Mouse (Mus musculus) stomach, postnatal 0 days (tissue): ENCODE results near the gene Gm6614. TPM values are rescaled to one million over a fixed set of nuclear protein-coding genes. Genes with fewer than 3 reads are reported as not detected.

ENCODE experiments used
- ATAC-seq: fragments of 200-750 bp; cut with Nextera tagmentation; 2 replicates; pipeline ENCODE4 v1.8.0; 2017; ENCODE audit not compliant: low FRiP score, low TSS enrichment
- DNase-seq: peaks from one replicate; pipeline ENCODE4 v3.0.0-alpha.2; 2016; ENCODE audit warnings: low spot score
- H3K27ac ChIP-seq: fragments of 300-500 bp; sonication (generic); replicated peaks from 2 replicates; pipeline ENCODE4 v1.5.1; 2014; ENCODE audit warnings: mild to moderate bottlenecking, control low read depth
- H3K27me3 ChIP-seq: fragments of 300-500 bp; sonication (generic); 2 replicates; pipeline ENCODE4 v1.6.1; 2014; ENCODE audit warnings: low read length; ENCODE audit not compliant: control insufficient read depth, insufficient read depth
- H3K36me3 ChIP-seq: fragments of 300-500 bp; sonication (generic); 2 replicates; pipeline ENCODE4 v1.6.1; 2014; ENCODE audit warnings: low read length, mixed read lengths; ENCODE audit not compliant: control insufficient read depth, insufficient read depth
- H3K4me1 ChIP-seq: fragments of 300-500 bp; sonication (generic); replicated peaks from 2 replicates; pipeline ENCODE4 v1.6.1; 2014; ENCODE audit warnings: antibody characterized with exemption; ENCODE audit not compliant: control insufficient read depth, insufficient read depth
- H3K4me2 ChIP-seq: fragments of 300-500 bp; sonication (generic); replicated peaks from 2 replicates; pipeline ENCODE4 v1.6.1; 2014; ENCODE audit warnings: low read depth, mild to moderate bottlenecking, control low read depth, moderate library complexity
- H3K4me3 ChIP-seq: fragments of 300-500 bp; sonication (generic); 2 replicates; pipeline ENCODE4 v1.5.1; 2014; ENCODE audit warnings: low read depth, low read length, control low read depth
- H3K9ac ChIP-seq: fragments of 300-500 bp; sonication (generic); 2 replicates; pipeline ENCODE4 v1.6.1; 2014; ENCODE audit warnings: mild to moderate bottlenecking, low read length, control low read depth, mixed read lengths
- H3K9me3 ChIP-seq: fragments of 300-500 bp; sonication (generic); 2 replicates; pipeline ENCODE4 v1.6.1; 2016; ENCODE audit warnings: low read length; ENCODE audit not compliant: control insufficient read depth
- CTCF ChIP-seq: IDR thresholded peaks from 2 replicates; pipeline ENCODE4 v1.5.1; 2016; ENCODE audit warnings: antibody characterized with exemption, low read depth, mild to moderate bottlenecking, moderate library complexity
- EP300 ChIP-seq: optimal IDR thresholded peaks from 2 replicates; pipeline ENCODE3; 2016; ENCODE audit warnings: antibody characterized with exemption
- WGBS: fragments of 180-500 bp; shearing (Covaris S2); extraction: QIAGEN DNeasy Blood & Tissue Kit; methylation state at CpG from one replicate; pipeline ENCODE4 v1.1.7; 2014; 5-methylcytosine and 5-hydroxymethylcytosine counted together
- polyA plus RNA-seq: library from polyadenylated mRNA; unstranded; fragments of >200 nt; fragmentation: Nextera tagmentation; extraction: Ambion mirVana; gene quantifications from 2 replicates; pipeline ENCODE4 v1.2.1, GENCODE M21; 2015

Gene Gm6614
- polyA plus RNA-seq, 1 experiment from 2014 or later = not detected

DNA sequence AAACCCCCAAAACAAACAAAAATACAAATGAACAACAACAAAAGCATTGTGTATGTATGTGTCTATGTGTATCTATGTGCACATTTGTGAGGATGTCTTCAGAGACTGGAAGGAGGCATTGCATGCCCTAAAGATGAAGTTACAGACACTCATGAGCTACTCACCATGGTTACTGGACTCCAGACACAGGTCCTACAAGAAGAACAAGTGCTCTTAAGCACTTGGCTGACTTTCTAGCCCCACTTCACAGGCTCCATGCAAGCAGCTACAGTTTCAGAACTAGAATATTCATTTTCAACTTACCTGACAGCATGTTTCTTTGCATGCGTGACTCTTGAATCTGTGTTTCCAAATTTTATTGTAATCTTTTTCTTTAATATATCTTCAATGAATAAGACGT is 24.6 kb upstream of the Gm6614 start:
- WGBS = 77% methylated on average over 2 of the region's 2 CpGs
- no peak for ATAC-seq
- Histone ChIP-seq H3K27me3 (no peaks in the 10 kb centered on the region), H3K4me3 (no peak overlapping the region), H3K9me3 (no peaks in the 10 kb centered on the region), H3K36me3 (no peaks in the 10 kb centered on the region), H3K4me2 (no peak overlapping the region), H3K9ac (no peak overlapping the region), H3K27ac (no peak overlapping the region), H3K4me1 (no peaks in the 10 kb centered on the region)
- no peak for DNase-seq
- TF ChIP-seq CTCF = no peak
- no peak for TF ChIP-seq EP300

DNA sequence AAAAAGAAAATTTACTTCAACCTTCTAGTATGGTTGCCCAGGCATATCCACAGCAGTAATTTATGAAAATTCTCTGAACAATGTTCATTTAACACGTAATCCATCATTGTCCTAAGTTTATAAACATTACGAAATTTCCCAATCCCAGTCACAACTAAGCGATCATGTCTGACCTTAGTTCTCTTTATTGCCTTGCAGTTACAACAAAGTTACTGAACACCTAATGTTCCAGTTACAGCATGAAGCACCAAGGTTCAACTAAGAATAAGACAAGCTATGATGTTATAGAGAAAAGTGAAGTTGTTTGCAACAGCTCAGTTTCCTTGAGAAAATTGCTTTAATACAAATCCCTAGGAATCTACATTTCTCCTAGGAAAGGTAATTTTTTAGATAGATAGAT is 10.5 kb upstream of the Gm6614 start:
- Histone ChIP-seq H3K36me3 (no peaks in the 10 kb centered on the region), H3K27ac (no peak overlapping the region), H3K4me3 (no peak overlapping the region), H3K9me3 (no peaks in the 10 kb centered on the region), H3K9ac (no peak overlapping the region), H3K4me2 (no peak overlapping the region), H3K27me3 (no peaks in the 10 kb centered on the region), H3K4me1 (no peaks in the 10 kb centered on the region)
- WGBS = 70% methylated on average over 3 of the region's 3 CpGs
- TF ChIP-seq EP300 (no peak), CTCF (no peak)
- DNase-seq (no peak), ATAC-seq (no peak)

DNA sequence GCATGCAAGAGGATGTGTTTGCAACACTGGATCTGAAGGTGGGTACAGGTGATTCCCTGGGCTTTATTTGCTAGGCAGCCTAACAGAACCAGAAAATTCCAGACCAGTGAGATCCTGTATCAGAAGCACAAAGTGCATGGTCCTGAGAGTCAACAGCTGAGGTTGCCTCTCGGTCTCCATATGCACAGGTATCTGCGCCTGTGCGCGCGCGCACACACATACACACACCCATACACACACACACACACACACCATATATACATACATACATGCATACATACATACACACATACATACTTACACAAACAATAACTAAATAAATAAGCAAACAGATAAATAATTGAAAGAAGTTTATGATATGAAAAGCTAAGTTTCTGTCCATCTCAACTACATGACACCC is 24.4 kb downstream of the Gm6614 start:
- ATAC-seq (no peak), DNase-seq (no peak)
- 97% methylated on average over 6 of the region's 6 CpGs for WGBS
- H3K4me2 ChIP-seq = no peak overlapping the region
- H3K4me3 ChIP-seq = no peak overlapping the region
- TF ChIP-seq EP300 = no peak
- TF ChIP-seq CTCF = no peak
- no peaks in the 10 kb centered on the region for H3K36me3 ChIP-seq
- no peak overlapping the region for H3K9ac ChIP-seq
- H3K27ac ChIP-seq = no peak overlapping the region
- H3K9me3 ChIP-seq = no peaks in the 10 kb centered on the region
- H3K27me3 ChIP-seq = no peaks in the 10 kb centered on the region
- H3K4me1 ChIP-seq = no peaks in the 10 kb centered on the region

DNA sequence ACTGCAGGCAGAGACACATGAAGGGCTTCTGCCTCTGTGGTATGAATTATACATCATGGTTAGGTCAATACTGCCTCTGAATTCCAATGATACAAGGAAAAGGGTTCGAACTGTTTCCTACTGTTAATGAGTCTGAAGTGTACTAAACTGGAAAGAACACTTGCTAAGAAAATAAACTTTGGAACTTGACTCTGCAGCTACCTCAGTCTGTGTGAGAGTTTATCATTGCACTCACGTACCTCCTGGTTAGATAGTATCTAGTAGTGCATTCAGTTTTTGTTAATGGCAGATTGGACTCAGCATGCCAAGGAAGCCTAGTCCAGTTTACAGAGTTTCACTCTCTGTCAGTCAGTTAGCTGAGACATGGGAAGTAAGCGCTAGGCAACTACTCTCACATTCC is 26.6 kb downstream of the Gm6614 start:
- H3K27ac ChIP-seq = no peak overlapping the region
- no peak overlapping the region for H3K4me3 ChIP-seq
- ATAC-seq (no peak), DNase-seq (no peak)
- H3K4me2 ChIP-seq = no peak overlapping the region
- H3K9ac ChIP-seq = no peak overlapping the region
- H3K27me3 ChIP-seq = no peaks in the 10 kb centered on the region
- no peak for TF ChIP-seq EP300
- no peak for TF ChIP-seq CTCF
- H3K9me3 ChIP-seq = no peaks in the 10 kb centered on the region
- WGBS = 72% methylated on average over 3 of the region's 3 CpGs
- H3K36me3 ChIP-seq = no peaks in the 10 kb centered on the region
- no peaks in the 10 kb centered on the region for H3K4me1 ChIP-seq

DNA sequence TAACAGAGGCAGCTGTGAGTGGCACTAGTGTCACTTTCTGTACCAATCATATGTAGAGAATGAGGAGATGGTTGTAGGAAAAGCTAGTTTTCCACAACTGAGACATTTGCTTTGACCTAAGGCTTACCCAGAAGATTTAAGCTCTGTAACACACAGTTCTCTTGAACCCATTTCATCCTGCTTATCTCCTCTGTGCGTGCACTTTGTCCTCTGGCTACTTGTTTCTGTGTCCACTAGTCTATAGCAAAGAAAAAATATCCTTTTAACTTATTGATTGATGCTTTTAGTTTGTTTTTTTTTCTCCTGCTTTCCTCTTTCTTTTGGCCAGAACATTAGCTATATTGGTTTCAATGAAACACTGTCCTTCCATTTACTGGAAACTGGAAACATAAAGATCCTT is 48.8 kb downstream of the Gm6614 start:
- no peak for DNase-seq
- TF ChIP-seq EP300 (no peak), CTCF (no peak)
- Histone ChIP-seq H3K27me3 (no peaks in the 10 kb centered on the region), H3K9me3 (no peaks in the 10 kb centered on the region), H3K4me3 (no peak overlapping the region), H3K27ac (no peak overlapping the region), H3K36me3 (no peaks in the 10 kb centered on the region), H3K4me2 (no peak overlapping the region), H3K9ac (no peak overlapping the region), H3K4me1 (no peaks in the 10 kb centered on the region)
- ATAC-seq = no peak
- WGBS = 68% methylated on average over 1 of the region's 1 CpGs

DNA sequence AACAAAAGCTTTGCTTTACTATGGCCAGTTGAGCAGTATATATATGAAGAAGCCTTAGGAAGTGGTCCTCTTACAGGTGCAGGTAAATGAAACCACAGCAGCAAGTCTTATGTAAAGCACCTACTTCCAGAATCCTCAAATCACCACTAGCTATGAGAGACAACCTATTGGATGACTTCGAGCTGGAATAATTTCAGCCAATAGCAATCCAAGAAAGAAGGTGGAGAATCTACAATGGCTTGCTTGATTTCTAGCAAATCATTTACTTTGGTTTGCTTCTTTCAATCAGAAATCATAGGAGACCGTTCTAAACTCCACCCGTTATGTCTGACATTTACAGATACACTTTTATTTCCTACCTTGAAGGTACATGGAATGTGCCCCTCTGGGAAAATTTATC is 49.4 kb downstream of the Gm6614 start:
- H3K4me3 ChIP-seq = no peak overlapping the region
- H3K9ac ChIP-seq = no peak overlapping the region
- H3K27me3 ChIP-seq = no peaks in the 10 kb centered on the region
- 86% methylated on average over 3 of the region's 3 CpGs for WGBS
- no peak overlapping the region for H3K4me2 ChIP-seq
- DNase-seq = no peak
- H3K27ac ChIP-seq = no peak overlapping the region
- TF ChIP-seq EP300 = no peak
- no peak for TF ChIP-seq CTCF
- no peaks in the 10 kb centered on the region for H3K9me3 ChIP-seq
- ATAC-seq = no peak
- no peaks in the 10 kb centered on the region for H3K4me1 ChIP-seq
- no peaks in the 10 kb centered on the region for H3K36me3 ChIP-seq
